22 mouse cellular contexts compared by ENCODE assay signal in genomic region chr1:165373839-165374238, GRCm38 (mm10).
DNase-seq lines count a peak whose midpoint lies in the region; ATAC-seq lines count a peak whose summit lies in the region.
"Had no signal": no experiment of that assay in that cellular context is flagged by ENCODE, and none has a peak within 500 bp of the region (broad histone marks: within the 10 kb centered on the region; RNA-seq: fewer than 3 reads in every experiment).

No protein-coding gene starts in this region.

- no peaks in the 10 kb centered on the region for H3K27me3 ChIP-seq in embryonic facial prominence, embryonic 10.5 days (replicated peaks; ENCODE audit: low read depth, poor library complexity, severe bottlenecking)
- no peaks in the 10 kb centered on the region for H3K27me3 ChIP-seq in lung, embryonic 16.5 days (ENCODE audit: control insufficient read depth, insufficient read depth, low read depth, low read length)
- H3K27me3 ChIP-seq in hindbrain, embryonic 11.5 days (ENCODE audit: control insufficient read depth, insufficient read depth, low read length), result no peaks in the 10 kb centered on the region
- H3K27me3 ChIP-seq: CH12.LX; forebrain, embryonic 12.5 days; limb, embryonic 15.5 days; liver, embryonic 15.5 days; megakaryocyte, embryonic 14.5 days; stomach, embryonic 15.5 days had no signal

- 67% methylated on average over 9 of the region's 9 CpGs for WGBS in embryonic facial prominence, embryonic 10.5 days
- WGBS in lung, embryonic 16.5 days, result 48% methylated on average over 9 of the region's 9 CpGs
- WGBS in hindbrain, embryonic 11.5 days, result 81% methylated on average over 9 of the region's 9 CpGs

- no peak overlapping the region for H3K27ac ChIP-seq in embryonic facial prominence, embryonic 10.5 days (replicated peaks)
- no peak overlapping the region for H3K27ac ChIP-seq in lung, embryonic 16.5 days (ENCODE audit: low read length)
- H3K27ac ChIP-seq in hindbrain, embryonic 11.5 days (ENCODE audit: low read depth, low read length), result no peak overlapping the region
- H3K27ac ChIP-seq: forebrain, embryonic 12.5 days; hindbrain, embryonic 10.5 days; limb, embryonic 15.5 days; liver, embryonic 15.5 days; stomach, embryonic 15.5 days had no signal

- no peaks in the 10 kb centered on the region for H3K36me3 ChIP-seq in embryonic facial prominence, embryonic 10.5 days (replicated peaks)
- H3K36me3 ChIP-seq in lung, embryonic 16.5 days (ENCODE audit: control insufficient read depth, insufficient read depth, low read length), result no peaks in the 10 kb centered on the region
- H3K36me3 ChIP-seq in hindbrain, embryonic 11.5 days (ENCODE audit: control insufficient read depth, insufficient read depth, low read length), result no peaks in the 10 kb centered on the region
- H3K36me3 ChIP-seq: forebrain, embryonic 12.5 days; hindbrain, embryonic 10.5 days; limb, embryonic 15.5 days; stomach, embryonic 15.5 days had no signal

- H3K4me2 ChIP-seq in lung, embryonic 16.5 days (ENCODE audit: low read depth, low read length), result no peak overlapping the region
- H3K4me2 ChIP-seq in hindbrain, embryonic 11.5 days (replicated peaks; ENCODE audit: low read depth, low read length), result no peak overlapping the region
- H3K4me2 ChIP-seq: forebrain, embryonic 12.5 days; limb, embryonic 15.5 days; liver, embryonic 15.5 days; stomach, embryonic 15.5 days had no signal

- H3K9me3 ChIP-seq in embryonic facial prominence, embryonic 10.5 days, result no peaks in the 10 kb centered on the region
- H3K9me3 ChIP-seq in lung, embryonic 16.5 days (ENCODE audit: control insufficient read depth, low read length), result no peaks in the 10 kb centered on the region
- H3K9me3 ChIP-seq in hindbrain, embryonic 11.5 days (ENCODE audit: control insufficient read depth, low read length), result no peaks in the 10 kb centered on the region
- H3K9me3 ChIP-seq: forebrain, embryonic 12.5 days; hindbrain, embryonic 10.5 days; limb, embryonic 15.5 days; liver, embryonic 15.5 days; megakaryocyte, embryonic 14.5 days; stomach, embryonic 15.5 days had no signal

- no peak for DNase-seq in frontal cortex, postnatal 36 days (ENCODE audit: low spot score in 2 of 2)
- DNase-seq in ES-CJ7 (ENCODE audit: low read depth, low spot score), result peak; percentile 17
- DNase-seq in embryonic facial prominence, embryonic 10.5 days (ENCODE audit: low spot score), result peak; percentile 9
- no peak for DNase-seq in hindbrain, embryonic 11.5 days (ENCODE audit: low spot score)
- DNase-seq in testis, postnatal 10 days (ENCODE audit: low spot score), result no peak
- DNase-seq in right cerebral cortex, postnatal 4 days, result no peak
- DNase-seq: adrenal gland, postnatal 10 days; cerebellum, adult 11-12 months; cerebellum, postnatal 25 days; gastrocnemius, postnatal 36 days; kidney, adult 9 months; right cerebral cortex, postnatal 14 days had no signal

- H3K4me1 ChIP-seq in embryonic facial prominence, embryonic 10.5 days, result no peaks in the 10 kb centered on the region
- no peaks in the 10 kb centered on the region for H3K4me1 ChIP-seq in lung, embryonic 16.5 days (replicated peaks; ENCODE audit: control insufficient read depth, insufficient read depth, low read length)
- H3K4me1 ChIP-seq in hindbrain, embryonic 11.5 days (replicated peaks; ENCODE audit: control insufficient read depth, insufficient read depth, low read length), result no peaks in the 10 kb centered on the region
- H3K4me1 ChIP-seq: forebrain, embryonic 12.5 days; hindbrain, embryonic 10.5 days; limb, embryonic 15.5 days; megakaryocyte, embryonic 14.5 days; stomach, embryonic 15.5 days had no signal

- ATAC-seq in frontal cortex, adult (ENCODE audit: low TSS enrichment), result peak; percentile 47; the same call in 1 of the 2 replicates
- ATAC-seq in lung, embryonic 16.5 days (ENCODE audit: low read depth), result peak; percentile 93
- no peak for ATAC-seq in hindbrain, embryonic 11.5 days (ENCODE audit: low FRiP score)

- no peak overlapping the region for H3K4me3 ChIP-seq in embryonic facial prominence, embryonic 10.5 days
- no peak overlapping the region for H3K4me3 ChIP-seq in lung, embryonic 16.5 days (ENCODE audit: low read length)
- no peak overlapping the region for H3K4me3 ChIP-seq in hindbrain, embryonic 11.5 days (ENCODE audit: low read depth, low read length)
- H3K4me3 ChIP-seq: forebrain, embryonic 12.5 days; hindbrain, embryonic 10.5 days; limb, embryonic 15.5 days; liver, embryonic 15.5 days; megakaryocyte, embryonic 14.5 days; myocyte; stomach, embryonic 15.5 days had no signal

- no peak overlapping the region for H3K9ac ChIP-seq in lung, embryonic 16.5 days (ENCODE audit: low read length)
- no peak overlapping the region for H3K9ac ChIP-seq in hindbrain, embryonic 11.5 days (ENCODE audit: low read depth, low read length)
- H3K9ac ChIP-seq: forebrain, embryonic 12.5 days; limb, embryonic 15.5 days; liver, embryonic 15.5 days; stomach, embryonic 15.5 days had no signal

Comparison
In these comparisons a context has a peak if more than half of its experiments do, and no peak if none do; other contexts are left out.
1. DNase-seq: peak in ES-CJ7 (single experiment) and embryonic facial prominence, embryonic 10.5 days (single experiment); none in frontal cortex, postnatal 36 days (0 of 2), hindbrain, embryonic 11.5 days (single experiment), testis, postnatal 10 days (single experiment) and right cerebral cortex, postnatal 4 days (single experiment).